Mouse (Mus musculus) embryonic fibroblast, embryonic 13.5 days (primary cell): ENCODE data around the gene Sppl2a.

Experiments used
- CTCF ChIP-seq: IDR thresholded peaks from 2 replicates; pipeline ENCODE4 v1.5.1; 2011; ENCODE audit warnings: mild to moderate bottlenecking, control low read depth, low read length, moderate library complexity, borderline replicate concordance; ENCODE audit not compliant: insufficient read depth
- POLR2A ChIP-seq: IDR thresholded peaks from 2 replicates; pipeline ENCODE4 v1.6.1; 2011; ENCODE audit warnings: low read depth, mild to moderate bottlenecking, control low read depth, low read length, moderate library complexity

DNA sequence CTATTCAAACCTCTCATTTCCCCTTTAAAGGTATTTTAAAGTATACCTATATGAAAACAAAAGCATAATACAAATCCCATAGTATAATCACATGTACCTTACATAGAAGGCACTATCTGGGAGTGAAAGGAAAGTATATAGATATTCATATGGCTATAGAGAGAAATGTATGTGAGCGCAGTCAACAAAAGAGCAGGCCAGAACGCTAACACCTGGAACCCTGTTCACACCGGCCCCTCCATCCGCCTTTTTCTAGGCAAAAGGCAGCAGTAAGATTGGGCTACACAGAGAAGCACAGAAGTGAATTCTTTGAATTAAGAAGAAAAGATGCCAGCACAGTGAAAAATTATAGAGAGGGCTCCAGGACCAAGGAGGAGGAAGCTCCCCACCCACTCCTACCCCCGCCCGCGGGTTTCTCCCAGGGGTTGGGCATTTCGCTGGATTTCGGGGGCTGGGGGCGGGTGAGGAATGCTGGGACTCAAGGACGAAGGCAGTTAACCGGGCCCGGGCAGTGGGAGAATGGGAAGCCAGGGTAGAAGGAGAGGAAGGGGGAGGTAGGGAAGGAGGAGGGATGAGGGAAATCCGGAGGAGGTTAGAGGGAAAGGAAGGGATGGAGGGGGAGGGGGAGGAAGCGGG is 656 bp downstream of the Sppl2a start:
- TF ChIP-seq POLR2A (no peak), CTCF (no peak)
